Mouse (Mus musculus) hindbrain, embryonic 15.5 days (tissue): ENCODE measurements around the gene Gmfg. TPM values are rescaled to one million over a fixed set of nuclear protein-coding genes. Genes with fewer than 3 reads are reported as not detected.
A peak's percentile ranks its signal among the peaks of the same experiment; 100 is the strongest.

Source experiments
- ATAC-seq: fragments of 200-750 bp; cut with Nextera tagmentation; 2 replicates; pipeline ENCODE4 v1.8.0; 2017; ENCODE audit warnings: low read depth, moderate number of reproducible peaks, moderate TSS enrichment; ENCODE audit not compliant: low FRiP score
- H3K27ac ChIP-seq: fragments of 300-500 bp; sonication (generic); replicated peaks from 2 replicates; pipeline ENCODE4 v1.5.1; 2015; ENCODE audit warnings: mild to moderate bottlenecking, inconsistent platforms
- H3K27me3 ChIP-seq: fragments of 300-500 bp; sonication (generic); 2 replicates; pipeline ENCODE4 v1.6.1; 2015; ENCODE audit warnings: control low read depth, inconsistent platforms
- H3K36me3 ChIP-seq: fragments of 300-500 bp; sonication (generic); 2 replicates; pipeline ENCODE4 v1.6.1; 2015; ENCODE audit warnings: control low read depth, inconsistent platforms
- H3K4me1 ChIP-seq: fragments of 300-500 bp; sonication (generic); replicated peaks from 2 replicates; pipeline ENCODE4 v1.6.1; 2015; ENCODE audit warnings: control low read depth, inconsistent platforms
- H3K4me2 ChIP-seq: fragments of 300-500 bp; sonication (generic); 2 replicates; pipeline ENCODE4 v1.6.1; 2015; ENCODE audit warnings: moderate library complexity, mild to moderate bottlenecking, inconsistent platforms
- H3K4me3 ChIP-seq: fragments of 300-500 bp; sonication (generic); 2 replicates; pipeline ENCODE4 v1.5.1; 2015; ENCODE audit warnings: mild to moderate bottlenecking, inconsistent platforms
- H3K9ac ChIP-seq: fragments of 300-500 bp; sonication (generic); 2 replicates; pipeline ENCODE4 v1.6.1; 2015; ENCODE audit warnings: inconsistent platforms
- H3K9me3 ChIP-seq: fragments of 300-500 bp; sonication (generic); 2 replicates; pipeline ENCODE4 v1.6.1; 2016; ENCODE audit warnings: control low read depth, inconsistent platforms
- WGBS: fragments of 180-500 bp; shearing (Covaris S2); methylation state at CpG from one replicate; pipeline ENCODE4 v1.1.7; 2015; 5-methylcytosine and 5-hydroxymethylcytosine counted together
- polyA plus RNA-seq: library from polyadenylated mRNA; unstranded; fragments of >200 nt; fragmentation: Nextera tagmentation; extraction: Ambion mirVana; gene quantifications from 2 replicates; pipeline ENCODE4 v1.2.1, GENCODE M21; 2015

The Gmfg gene
- 4.1 and 4.9 TPM in 2 replicates for polyA plus RNA-seq

DNA sequence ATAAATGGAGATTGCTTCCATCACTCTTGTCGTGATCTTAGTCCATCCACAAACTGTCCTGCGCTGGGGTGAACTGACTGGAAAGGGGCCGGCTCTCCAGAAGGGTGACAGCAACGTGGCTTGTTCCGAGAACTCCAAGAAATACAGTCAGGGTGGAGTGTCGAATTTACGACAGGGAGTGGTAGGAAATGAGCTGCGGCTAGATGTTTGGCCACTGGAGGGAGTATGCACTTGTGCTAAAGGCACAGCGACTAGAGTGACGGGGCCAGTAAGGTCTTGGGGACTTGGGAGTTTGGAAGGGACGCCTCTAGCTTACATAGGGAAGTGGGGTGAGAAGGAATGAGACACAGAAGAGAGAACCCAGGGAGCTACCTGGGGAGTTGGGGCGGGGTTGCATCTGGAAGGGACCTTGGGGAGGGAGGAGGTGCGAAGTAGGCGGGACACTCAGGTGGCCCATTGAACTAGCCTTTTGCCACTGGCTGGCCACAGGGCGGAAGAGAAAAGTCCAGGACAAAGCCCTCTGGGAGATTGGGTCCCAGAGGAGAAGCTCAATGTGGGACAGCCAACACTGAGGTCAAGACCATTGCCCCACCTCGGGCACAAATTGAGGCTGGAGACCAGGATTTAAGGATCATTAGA lies at the start of gene Gmfg:
TSS of gene Gmfg (plus strand) at position 516 of the 639 bp plus-strand sequence.
- H3K36me3 ChIP-seq, result no peaks in the 10 kb centered on the region
- H3K9me3 ChIP-seq, result no peaks in the 10 kb centered on the region
- H3K4me2 ChIP-seq, result peak within 1 kb of the TSS; percentile 70
- peak within 1 kb of the TSS; percentile 76 for H3K9ac ChIP-seq
- no peaks in the 10 kb centered on the region for H3K27me3 ChIP-seq
- WGBS, result 3% methylated on average over 16 of the region's 16 CpGs
- H3K27ac ChIP-seq, result peak within 1 kb of the TSS; percentile 84
- peak within 1 kb of the TSS; percentile 93 for H3K4me3 ChIP-seq
- peak; percentile 17 for ATAC-seq
- peaks cover 38% of the 10 kb centered on the region for H3K4me1 ChIP-seq

- Histone ChIP-seq H3K9ac (no peak overlapping the region), H3K4me3 (no peak overlapping the region), H3K36me3 (peaks cover 35% of the 10 kb centered on the region), H3K4me2 (no peak overlapping the region), H3K27me3 (no peaks in the 10 kb centered on the region), H3K27ac (no peak overlapping the region), H3K9me3 (no peaks in the 10 kb centered on the region), H3K4me1 (peaks cover 27% of the 10 kb centered on the region)
- WGBS, result 96% methylated on average over 3 of the region's 3 CpGs
- ATAC-seq, result no peak
Observed at GRCm38 (mm10) chr7:28390331-28390730, 46.9 kb upstream of the Gmfg start.

DNA sequence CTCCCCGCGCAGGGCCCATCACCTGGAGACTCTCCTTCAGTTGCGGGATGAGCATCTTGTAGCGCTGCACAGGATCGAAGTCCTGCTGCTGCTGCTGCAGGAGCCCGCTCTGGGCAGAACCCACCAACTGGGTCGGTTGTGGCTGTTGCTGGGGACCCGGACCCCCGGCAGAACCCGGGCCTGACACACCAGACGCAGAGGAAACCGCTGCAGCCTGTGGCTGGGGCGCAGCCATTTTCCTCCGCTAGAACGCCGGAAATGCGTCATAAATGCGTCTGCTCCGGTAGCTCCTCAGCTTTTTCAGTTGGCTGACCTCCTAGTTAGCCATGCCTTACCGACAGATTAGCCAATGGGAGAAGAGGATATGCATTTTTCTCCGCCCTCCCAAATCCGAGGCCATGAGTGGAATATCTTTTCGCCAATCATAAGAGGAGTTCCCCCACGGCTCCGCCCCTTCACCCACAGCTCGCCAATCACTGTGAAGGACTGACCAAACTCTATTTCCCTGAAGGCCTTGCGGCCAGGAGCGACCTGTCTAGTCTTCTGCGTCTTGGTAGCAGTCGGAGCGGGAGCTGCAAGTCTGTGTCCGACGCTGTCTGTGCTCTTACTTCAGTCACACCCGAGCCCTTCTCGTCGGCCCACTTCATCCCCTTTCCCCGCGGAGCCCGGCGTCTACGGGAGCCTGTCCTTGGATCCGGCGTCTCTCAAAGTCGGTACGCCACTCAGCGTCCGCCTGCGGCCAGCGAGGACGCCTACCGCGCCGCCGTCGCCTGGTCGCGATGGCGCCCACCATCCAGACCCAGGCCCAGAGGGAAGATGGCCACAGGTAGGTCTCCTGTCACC lies 44.6 kb upstream of the Gmfg start, which contains the start of the genes Med29 and Paf1:
TSS of gene Med29 (minus strand) at position 280 of the 843 bp plus-strand sequence.
TSS of gene Paf1 (plus strand) at position 523 of the 843 bp plus-strand sequence.
- no peaks in the 10 kb centered on the region for H3K27me3 ChIP-seq
- peak; percentile 99 for ATAC-seq
- H3K9ac ChIP-seq, result peak within 1 kb of the TSS; percentile 80
- peaks cover 27% of the 10 kb centered on the region for H3K4me1 ChIP-seq
- peaks cover 50% of the 10 kb centered on the region for H3K36me3 ChIP-seq
- under 1% methylated on average over 58 of the region's 58 CpGs for WGBS
- no peaks in the 10 kb centered on the region for H3K9me3 ChIP-seq
- H3K27ac ChIP-seq, result peak within 1 kb of the TSS; percentile 83
- peak within 1 kb of the TSS; percentile 80 for H3K4me2 ChIP-seq
- H3K4me3 ChIP-seq, result peak within 1 kb of the TSS; percentile 86

- peak overlapping the region; percentile 80 for H3K4me2 ChIP-seq
- no peak for ATAC-seq
- peak overlapping the region; percentile 80 for H3K9ac ChIP-seq
- peak overlapping the region; percentile 86 for H3K4me3 ChIP-seq
- no peaks in the 10 kb centered on the region for H3K9me3 ChIP-seq
- H3K36me3 ChIP-seq, result peaks cover 50% of the 10 kb centered on the region
- peaks cover 27% of the 10 kb centered on the region for H3K4me1 ChIP-seq
- H3K27me3 ChIP-seq, result no peaks in the 10 kb centered on the region
- 6% methylated on average over 22 of the region's 22 CpGs for WGBS
- H3K27ac ChIP-seq, result peak overlapping the region; percentile 83
Observed at GRCm38 (mm10) chr7:28393272-28393951, 43.8 kb upstream of the Gmfg start.

- no peak for ATAC-seq
- no peak overlapping the region for H3K4me2 ChIP-seq
- no peaks in the 10 kb centered on the region for H3K9me3 ChIP-seq
- no peak overlapping the region for H3K4me3 ChIP-seq
- no peak overlapping the region for H3K9ac ChIP-seq
- 97% methylated on average over 4 of the region's 4 CpGs for WGBS
- peaks cover 51% of the 10 kb centered on the region for H3K36me3 ChIP-seq
- H3K27ac ChIP-seq, result no peak overlapping the region
- peaks cover 27% of the 10 kb centered on the region for H3K4me1 ChIP-seq
- no peaks in the 10 kb centered on the region for H3K27me3 ChIP-seq
Observed at GRCm38 (mm10) chr7:28395425-28395824, 41.8 kb upstream of the Gmfg start.

DNA sequence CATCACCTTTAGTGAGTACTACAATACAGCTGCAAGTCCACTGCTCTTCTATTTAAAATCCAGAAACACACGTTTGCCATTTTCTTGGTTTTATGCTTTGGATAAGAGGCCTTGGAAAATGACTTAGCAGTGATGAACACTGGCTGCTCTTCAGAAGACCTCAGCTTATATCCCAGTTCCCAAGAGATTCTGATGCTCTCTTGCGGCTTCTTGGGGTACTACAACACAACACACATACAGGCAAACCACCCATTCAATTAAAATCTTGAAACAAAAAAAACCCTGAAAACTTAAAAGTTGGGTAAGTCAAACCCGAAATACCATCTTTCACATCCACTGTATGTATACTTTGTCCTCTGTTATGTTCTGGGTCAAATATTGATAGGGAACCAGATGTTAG lies 39.2 kb upstream of the Gmfg start:
- Histone ChIP-seq H3K4me2 (no peak overlapping the region), H3K4me3 (no peak overlapping the region), H3K4me1 (peaks cover 15% of the 10 kb centered on the region), H3K27ac (no peak overlapping the region), H3K27me3 (no peaks in the 10 kb centered on the region), H3K9ac (no peak overlapping the region), H3K36me3 (peaks cover 71% of the 10 kb centered on the region), H3K9me3 (no peaks in the 10 kb centered on the region)
- ATAC-seq, result no peak
- WGBS, result 68% methylated on average over 3 of the region's 3 CpGs

DNA sequence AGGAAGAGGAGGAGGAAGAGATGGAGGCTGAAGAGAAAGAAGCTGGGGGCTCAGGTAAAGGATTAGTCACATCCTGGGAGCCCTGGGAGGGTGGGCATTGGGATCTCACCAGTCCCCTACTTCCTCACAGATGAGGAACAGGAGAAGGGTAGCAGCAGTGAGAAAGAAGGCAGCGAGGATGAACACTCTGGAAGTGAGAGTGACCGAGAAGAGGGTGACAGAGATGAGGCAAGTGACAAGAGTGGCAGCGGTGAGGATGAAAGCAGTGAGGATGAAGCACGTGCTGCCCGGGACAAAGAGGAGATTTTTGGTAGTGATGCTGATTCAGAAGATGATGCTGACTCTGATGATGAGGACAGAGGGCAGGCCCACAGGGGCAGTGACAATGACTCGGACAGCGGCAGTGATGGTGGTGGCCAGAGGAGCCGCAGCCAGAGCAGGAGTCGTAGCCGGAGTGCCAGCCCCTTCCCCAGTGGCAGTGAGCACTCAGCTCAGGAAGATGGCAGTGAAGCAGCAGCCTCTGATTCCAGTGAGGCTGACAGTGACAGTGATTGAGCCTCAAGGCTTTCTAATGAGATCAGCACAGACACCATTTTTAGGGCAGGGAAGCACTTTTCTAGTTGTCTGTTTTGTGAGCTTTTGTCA lies 38.4 kb upstream of the Gmfg start:
- Histone ChIP-seq H3K4me3 (no peak overlapping the region), H3K4me2 (no peak overlapping the region), H3K9me3 (no peaks in the 10 kb centered on the region), H3K4me1 (peaks cover 10% of the 10 kb centered on the region), H3K36me3 (peaks cover 80% of the 10 kb centered on the region), H3K27me3 (no peaks in the 10 kb centered on the region), H3K27ac (no peak overlapping the region), H3K9ac (no peak overlapping the region)
- 92% methylated on average over 10 of the region's 10 CpGs for WGBS
- ATAC-seq, result no peak

DNA sequence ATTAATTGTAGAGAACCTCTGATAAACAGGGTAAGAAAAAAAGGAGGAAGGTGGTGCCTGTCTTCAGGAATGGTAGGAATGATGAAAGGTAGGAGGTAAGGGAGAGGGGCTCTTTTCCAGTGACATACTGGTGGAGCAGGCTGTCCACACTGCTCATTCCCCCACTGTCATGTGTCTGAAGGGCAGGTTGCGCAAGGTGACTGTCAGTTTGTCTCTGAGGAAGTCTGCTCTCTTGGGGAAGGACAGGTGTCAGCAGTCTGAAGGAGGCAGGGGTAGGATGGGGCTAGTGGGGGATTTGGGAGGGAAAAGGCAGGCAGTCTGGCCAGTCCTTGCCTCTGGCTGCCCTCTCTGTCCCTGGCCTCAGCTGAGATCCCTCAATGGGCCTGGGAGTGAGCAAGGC lies 36.2 kb upstream of the Gmfg start:
- no peak overlapping the region for H3K4me3 ChIP-seq
- no peak overlapping the region for H3K27ac ChIP-seq
- no peaks in the 10 kb centered on the region for H3K9me3 ChIP-seq
- ATAC-seq, result no peak
- H3K36me3 ChIP-seq, result peaks cover 93% of the 10 kb centered on the region
- 100% methylated on average over 1 of the region's 1 CpGs for WGBS
- no peak overlapping the region for H3K9ac ChIP-seq
- no peaks in the 10 kb centered on the region for H3K27me3 ChIP-seq
- no peaks in the 10 kb centered on the region for H3K4me1 ChIP-seq
- no peak overlapping the region for H3K4me2 ChIP-seq

DNA sequence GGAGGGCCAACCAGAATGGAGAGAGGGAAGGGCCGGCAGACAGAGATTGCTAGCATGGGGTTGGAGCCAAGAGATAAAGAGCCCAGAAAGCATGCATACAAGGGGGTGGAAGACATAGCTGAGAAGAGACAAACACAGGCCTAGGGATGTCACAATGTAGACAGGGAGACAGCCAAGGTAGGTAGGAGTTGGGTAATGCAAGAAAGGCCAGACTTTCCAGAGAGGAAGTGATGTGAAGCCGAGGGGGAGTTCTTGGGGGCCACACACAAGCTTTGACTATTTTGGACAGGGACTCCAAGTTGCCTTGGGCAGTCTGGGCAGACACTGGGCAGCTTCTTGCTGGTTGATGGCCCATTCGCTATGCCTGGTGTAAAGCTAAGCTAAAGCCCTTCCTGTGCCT lies 35.3 kb upstream of the Gmfg start:
- no peak for ATAC-seq
- WGBS, result 92% methylated on average over 3 of the region's 3 CpGs

GRCm38 (mm10) chr7:28410841-28411475 lies 26.3 kb upstream of the Gmfg start:
- no peak overlapping the region for H3K4me2 ChIP-seq
- no peak overlapping the region for H3K4me3 ChIP-seq
- no peak overlapping the region for H3K9ac ChIP-seq
- H3K27me3 ChIP-seq, result no peaks in the 10 kb centered on the region
- ATAC-seq, result no peak
- H3K36me3 ChIP-seq, result peaks cover 76% of the 10 kb centered on the region
- 93% methylated on average over 3 of the region's 3 CpGs for WGBS
- H3K4me1 ChIP-seq, result no peaks in the 10 kb centered on the region
- no peaks in the 10 kb centered on the region for H3K9me3 ChIP-seq
- H3K27ac ChIP-seq, result no peak overlapping the region

More for the DNA sequence above, 35.3 kb upstream of the Gmfg start:
- no peaks in the 10 kb centered on the region for H3K4me1 ChIP-seq
- H3K27ac ChIP-seq, result no peak overlapping the region
- no peak overlapping the region for H3K4me2 ChIP-seq
- H3K4me3 ChIP-seq, result no peak overlapping the region
- no peak overlapping the region for H3K9ac ChIP-seq
- no peaks in the 10 kb centered on the region for H3K9me3 ChIP-seq
- H3K27me3 ChIP-seq, result no peaks in the 10 kb centered on the region
- peaks cover 93% of the 10 kb centered on the region for H3K36me3 ChIP-seq

DNA sequence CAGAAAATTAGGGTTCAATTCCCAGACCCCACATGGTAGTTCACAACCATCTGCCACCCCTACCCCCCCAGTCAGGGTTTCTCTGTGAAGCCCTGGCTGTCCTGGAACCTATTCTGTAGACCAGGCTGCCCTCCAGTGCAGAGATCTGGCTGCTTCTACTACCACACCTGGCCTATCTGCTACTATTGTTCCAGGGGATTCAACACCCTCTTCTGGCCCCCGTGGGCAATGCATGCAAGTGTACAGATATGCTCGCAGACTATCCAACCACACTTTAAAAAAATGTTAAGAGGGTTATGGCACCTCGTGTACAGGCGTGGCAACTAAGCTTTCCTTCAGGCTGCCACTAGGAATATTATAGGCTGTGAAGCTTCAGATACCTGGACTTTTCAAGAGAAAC lies 24.4 kb upstream of the Gmfg start:
- Histone ChIP-seq H3K9ac (no peak overlapping the region), H3K9me3 (no peaks in the 10 kb centered on the region), H3K27ac (no peak overlapping the region), H3K4me3 (no peak overlapping the region), H3K4me1 (no peaks in the 10 kb centered on the region), H3K36me3 (peaks cover 66% of the 10 kb centered on the region), H3K4me2 (no peak overlapping the region), H3K27me3 (no peaks in the 10 kb centered on the region)
- no peak for ATAC-seq
- WGBS, result 90% methylated on average over 4 of the region's 4 CpGs
